Mouse (Mus musculus) forebrain, embryonic 13.5 days (tissue): ENCODE data around the gene Nelfb. TPM values are rescaled to one million over a fixed set of nuclear protein-coding genes. Genes with fewer than 3 reads are reported as not detected.
A peak's percentile ranks its signal among the peaks of the same experiment; 100 is the strongest.

ENCODE experiments used
- ATAC-seq: fragments of 200-750 bp; cut with Nextera tagmentation; 2 replicates; pipeline ENCODE4 v1.8.0; 2017
- H3K27ac ChIP-seq: fragments of 300-500 bp; sonication (generic); 2 replicates; pipeline ENCODE4 v1.5.1; 2015; ENCODE audit warnings: inconsistent platforms, mild to moderate bottlenecking, moderate library complexity
- H3K27me3 ChIP-seq: fragments of 300-500 bp; sonication (generic); 2 replicates; pipeline ENCODE4 v1.6.1; 2015; ENCODE audit warnings: mild to moderate bottlenecking, inconsistent platforms
- H3K36me3 ChIP-seq: fragments of 300-500 bp; sonication (generic); 2 replicates; pipeline ENCODE4 v1.6.1; 2015; ENCODE audit warnings: mild to moderate bottlenecking, inconsistent platforms; ENCODE audit not compliant: poor library complexity, severe bottlenecking
- H3K4me1 ChIP-seq: fragments of 300-500 bp; sonication (generic); 2 replicates; pipeline ENCODE4 v1.6.1; 2015; ENCODE audit warnings: inconsistent platforms
- H3K4me2 ChIP-seq: fragments of 300-500 bp; sonication (generic); 2 replicates; pipeline ENCODE4 v1.6.1; 2015; ENCODE audit warnings: inconsistent platforms, mild to moderate bottlenecking, moderate library complexity
- H3K4me3 ChIP-seq: fragments of 300-500 bp; sonication (generic); 2 replicates; pipeline ENCODE4 v1.5.1; 2015; ENCODE audit warnings: mild to moderate bottlenecking, inconsistent platforms
- H3K9ac ChIP-seq: fragments of 300-500 bp; sonication (generic); 2 replicates; pipeline ENCODE4 v1.6.1; 2015; ENCODE audit warnings: mild to moderate bottlenecking, inconsistent platforms
- H3K9me3 ChIP-seq: fragments of 300-500 bp; sonication (generic); replicated peaks from 2 replicates; pipeline ENCODE4 v1.6.1; 2016; ENCODE audit warnings: inconsistent platforms
- WGBS: fragments of 180-500 bp; shearing (Covaris S2); methylation state at CpG from one replicate; pipeline ENCODE4 v1.1.7; 2015; 5-methylcytosine and 5-hydroxymethylcytosine counted together
- polyA plus RNA-seq: library from polyadenylated mRNA; unstranded; fragments of >200 nt; fragmentation: Nextera tagmentation; extraction: Ambion mirVana; gene quantifications from 2 replicates; pipeline ENCODE4 v1.2.1, GENCODE M21; 2015

Nelfb gene
- polyA plus RNA-seq, 1 experiment from 2014 or later = 95.4 TPM

DNA sequence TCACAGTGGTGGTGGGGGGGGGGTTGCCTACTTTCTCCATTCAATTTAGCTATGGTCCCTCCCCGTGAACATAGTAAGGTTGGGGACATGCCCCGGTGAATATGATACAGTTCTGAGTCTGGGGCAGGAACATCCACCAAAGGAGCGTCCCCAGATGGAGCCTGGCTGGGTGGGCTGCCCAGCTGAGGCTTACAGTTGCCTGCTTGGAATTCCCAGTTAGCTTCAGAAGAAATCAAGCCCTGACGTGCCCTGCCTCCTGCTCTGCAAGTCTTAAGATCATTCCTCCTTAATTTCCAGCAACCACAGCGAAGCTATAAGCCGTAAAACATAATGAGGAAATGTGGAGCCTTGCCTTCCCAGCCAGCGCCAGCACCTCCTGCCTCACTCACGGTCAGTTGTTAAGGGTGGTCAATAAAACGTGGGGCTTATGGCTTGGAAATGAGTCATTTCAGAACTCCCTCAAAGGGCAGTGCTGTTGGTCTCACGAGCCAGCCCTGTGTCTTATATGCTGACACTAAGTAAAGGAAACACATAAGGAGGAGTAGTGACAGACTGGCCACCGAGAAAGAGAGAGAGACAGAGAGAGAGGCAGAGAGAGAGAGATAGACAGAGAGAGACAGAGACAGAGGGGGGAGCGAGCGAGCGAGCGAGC lies 31.6 kb downstream of the Nelfb start:
- Histone ChIP-seq H3K4me2 (peak overlapping the region; percentile 84), H3K27me3 (no peaks in the 10 kb centered on the region), H3K36me3 (peaks cover 8% of the 10 kb centered on the region; the same call in 1 of the 2 replicates), H3K27ac (peak overlapping the region; percentile 66), H3K4me3 (peak overlapping the region; percentile 82), H3K9me3 (no peaks in the 10 kb centered on the region), H3K4me1 (peaks cover 88% of the 10 kb centered on the region), H3K9ac (peak overlapping the region; percentile 93)
- no peak for ATAC-seq
- 34% methylated on average over 15 of the region's 15 CpGs for WGBS

DNA sequence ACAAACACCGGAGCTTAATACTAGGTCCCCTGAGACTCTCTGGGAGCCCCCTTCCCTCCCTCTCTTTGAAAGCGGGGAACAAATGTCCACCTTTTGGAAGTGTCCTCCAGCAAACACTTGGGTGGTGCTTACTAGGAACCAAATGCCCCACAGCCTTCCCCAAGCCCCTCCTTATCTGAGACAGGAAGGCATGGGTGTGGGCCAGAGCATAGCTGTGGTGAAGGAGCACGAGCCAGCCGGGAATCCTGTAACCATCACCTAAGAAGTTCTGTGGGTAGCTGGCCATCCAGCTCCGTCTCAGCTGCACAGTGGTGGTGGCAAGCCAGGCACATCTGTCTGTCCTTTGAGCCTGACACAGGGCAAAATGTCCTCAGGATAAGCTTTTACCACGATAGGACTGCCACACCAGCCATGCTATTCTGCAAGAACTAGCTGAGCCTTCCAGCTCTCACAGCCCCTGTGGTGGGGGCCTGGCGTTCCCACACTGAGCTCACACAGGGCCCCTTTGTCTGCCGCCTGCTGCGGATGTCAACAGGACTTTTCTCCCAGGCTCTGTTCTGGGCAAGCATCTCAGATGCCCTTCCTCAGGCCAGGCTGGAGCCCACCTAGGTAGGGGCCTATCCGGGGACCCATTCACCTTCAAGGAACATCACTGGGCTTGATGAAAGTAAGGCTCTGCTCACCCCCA lies 32.9 kb downstream of the Nelfb start:
- H3K27ac ChIP-seq = peak overlapping the region; percentile 85
- H3K4me3 ChIP-seq = no peak overlapping the region
- no peaks in the 10 kb centered on the region for H3K27me3 ChIP-seq
- peak overlapping the region; percentile 54 for H3K9ac ChIP-seq
- ATAC-seq = no peak
- peaks cover 77% of the 10 kb centered on the region for H3K4me1 ChIP-seq
- 13% methylated on average over 10 of the region's 10 CpGs for WGBS
- H3K9me3 ChIP-seq = no peaks in the 10 kb centered on the region
- no peaks in the 10 kb centered on the region for H3K36me3 ChIP-seq
- H3K4me2 ChIP-seq = peak overlapping the region; percentile 53

DNA sequence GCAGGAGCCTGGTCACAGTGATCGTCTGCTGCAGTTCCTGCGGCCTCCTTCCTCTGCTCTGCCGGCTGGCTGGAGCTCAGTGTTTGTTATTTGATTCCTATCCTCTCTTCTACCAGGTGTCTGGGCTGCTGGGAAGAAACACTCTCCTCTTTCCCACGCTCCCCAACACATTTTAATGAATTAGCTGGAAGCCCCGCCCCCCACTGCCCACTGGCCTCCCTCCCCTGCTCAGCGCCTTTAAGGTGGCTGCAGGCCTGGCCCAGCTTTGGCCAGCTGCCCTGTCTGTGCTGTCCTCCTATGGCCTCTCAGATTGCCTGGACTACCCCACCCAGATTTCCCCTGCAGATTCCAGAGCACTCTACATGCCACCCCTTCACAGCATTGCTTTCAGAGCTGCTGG lies 33.6 kb downstream of the Nelfb start:
- WGBS = 3% methylated on average over 5 of the region's 6 CpGs

DNA sequence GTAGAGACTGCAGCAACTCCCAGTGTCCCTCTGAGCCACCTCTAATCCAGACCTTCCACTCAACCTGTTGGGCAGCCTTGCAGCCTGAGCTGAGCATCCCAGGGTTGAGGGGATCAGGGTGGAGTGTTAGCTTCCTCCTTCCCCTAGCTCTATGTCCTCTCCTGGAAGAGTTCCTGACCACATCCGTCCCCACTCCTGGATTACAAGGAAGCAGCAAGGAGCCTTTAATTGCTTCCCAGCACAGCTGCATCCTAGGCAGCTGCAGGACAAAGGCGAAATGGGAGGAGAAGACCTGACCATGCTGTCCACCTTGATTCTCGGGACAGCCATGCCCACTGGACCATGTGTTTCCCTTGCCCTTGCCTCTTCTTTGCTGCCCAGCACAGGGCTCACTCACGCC lies 34.2 kb downstream of the Nelfb start:
- H3K27ac ChIP-seq = peak overlapping the region; percentile 85
- H3K36me3 ChIP-seq = no peaks in the 10 kb centered on the region
- no peak for ATAC-seq
- 0 out of 2 replicates have a peak overlapping the region, but pooled peaks have one; percentile 13 for H3K4me3 ChIP-seq
- H3K9ac ChIP-seq = peak overlapping the region; percentile 51
- 17% methylated on average over 4 of the region's 4 CpGs for WGBS
- H3K4me2 ChIP-seq = peak overlapping the region; percentile 53
- no peaks in the 10 kb centered on the region for H3K27me3 ChIP-seq
- H3K9me3 ChIP-seq = no peaks in the 10 kb centered on the region
- peaks cover 67% of the 10 kb centered on the region for H3K4me1 ChIP-seq

More for the DNA sequence above, 33.6 kb downstream of the Nelfb start:
- H3K4me2 ChIP-seq = peak overlapping the region; percentile 53
- no peak for ATAC-seq
- no peaks in the 10 kb centered on the region for H3K36me3 ChIP-seq
- no peaks in the 10 kb centered on the region for H3K9me3 ChIP-seq
- peak overlapping the region; percentile 13; the same call in 1 of the 2 replicates for H3K4me3 ChIP-seq
- H3K27ac ChIP-seq = peak overlapping the region; percentile 85
- H3K9ac ChIP-seq = peak overlapping the region; percentile 54
- no peaks in the 10 kb centered on the region for H3K27me3 ChIP-seq
- peaks cover 69% of the 10 kb centered on the region for H3K4me1 ChIP-seq

DNA sequence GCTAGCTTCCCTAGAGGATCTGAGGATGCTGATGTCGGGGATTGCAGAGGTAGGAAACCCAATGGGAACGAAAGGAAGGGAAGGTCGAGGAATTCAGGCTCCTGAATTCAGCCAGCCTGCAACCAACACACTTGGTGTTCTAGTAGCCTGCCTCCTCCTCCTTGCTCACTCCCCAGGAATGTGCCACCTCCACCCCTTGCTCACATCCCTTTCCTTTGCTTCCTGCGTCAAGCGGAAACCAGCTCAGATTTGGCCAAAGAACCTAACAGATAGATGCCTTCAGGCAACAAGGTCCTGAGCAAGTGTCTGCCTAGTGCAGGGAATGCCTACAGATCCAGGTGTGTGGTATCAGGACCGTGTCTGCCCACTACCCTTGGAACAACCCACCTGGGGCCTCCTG lies 34.7 kb downstream of the Nelfb start:
- H3K4me2 ChIP-seq = peak overlapping the region; percentile 53
- ATAC-seq = no peak
- no peaks in the 10 kb centered on the region for H3K27me3 ChIP-seq
- H3K36me3 ChIP-seq = no peaks in the 10 kb centered on the region
- peaks cover 68% of the 10 kb centered on the region for H3K4me1 ChIP-seq
- 67% methylated on average over 6 of the region's 6 CpGs for WGBS
- peak overlapping the region; percentile 85 for H3K27ac ChIP-seq
- H3K4me3 ChIP-seq = no peak overlapping the region
- H3K9ac ChIP-seq = peak overlapping the region; percentile 51
- no peaks in the 10 kb centered on the region for H3K9me3 ChIP-seq

DNA sequence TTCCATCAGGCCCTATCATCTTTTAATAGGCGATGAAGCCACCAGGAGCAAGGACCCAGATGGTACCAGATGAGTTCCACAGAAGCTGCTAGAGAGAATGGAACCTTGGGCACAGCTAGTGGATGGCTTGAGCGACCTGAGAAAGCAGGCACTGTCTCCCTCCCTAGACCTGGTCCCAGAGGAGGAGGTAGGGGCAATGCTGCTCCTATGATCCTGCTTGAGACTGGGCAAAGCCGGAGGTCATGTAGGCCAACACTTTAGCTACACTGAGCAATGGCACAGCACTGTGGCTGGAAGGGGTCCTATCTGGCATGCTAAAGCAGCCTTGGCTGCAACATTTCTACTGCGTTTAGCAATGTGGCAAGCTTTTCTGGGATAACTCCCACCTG lies 35.6 kb downstream of the Nelfb start:
- Histone ChIP-seq H3K27ac (no peak overlapping the region), H3K36me3 (no peaks in the 10 kb centered on the region), H3K9me3 (no peaks in the 10 kb centered on the region), H3K4me1 (peaks cover 69% of the 10 kb centered on the region), H3K4me3 (no peak overlapping the region), H3K4me2 (no peak overlapping the region), H3K9ac (no peak overlapping the region), H3K27me3 (no peaks in the 10 kb centered on the region)
- no peak for ATAC-seq
- 90% methylated on average over 4 of the region's 4 CpGs for WGBS

DNA sequence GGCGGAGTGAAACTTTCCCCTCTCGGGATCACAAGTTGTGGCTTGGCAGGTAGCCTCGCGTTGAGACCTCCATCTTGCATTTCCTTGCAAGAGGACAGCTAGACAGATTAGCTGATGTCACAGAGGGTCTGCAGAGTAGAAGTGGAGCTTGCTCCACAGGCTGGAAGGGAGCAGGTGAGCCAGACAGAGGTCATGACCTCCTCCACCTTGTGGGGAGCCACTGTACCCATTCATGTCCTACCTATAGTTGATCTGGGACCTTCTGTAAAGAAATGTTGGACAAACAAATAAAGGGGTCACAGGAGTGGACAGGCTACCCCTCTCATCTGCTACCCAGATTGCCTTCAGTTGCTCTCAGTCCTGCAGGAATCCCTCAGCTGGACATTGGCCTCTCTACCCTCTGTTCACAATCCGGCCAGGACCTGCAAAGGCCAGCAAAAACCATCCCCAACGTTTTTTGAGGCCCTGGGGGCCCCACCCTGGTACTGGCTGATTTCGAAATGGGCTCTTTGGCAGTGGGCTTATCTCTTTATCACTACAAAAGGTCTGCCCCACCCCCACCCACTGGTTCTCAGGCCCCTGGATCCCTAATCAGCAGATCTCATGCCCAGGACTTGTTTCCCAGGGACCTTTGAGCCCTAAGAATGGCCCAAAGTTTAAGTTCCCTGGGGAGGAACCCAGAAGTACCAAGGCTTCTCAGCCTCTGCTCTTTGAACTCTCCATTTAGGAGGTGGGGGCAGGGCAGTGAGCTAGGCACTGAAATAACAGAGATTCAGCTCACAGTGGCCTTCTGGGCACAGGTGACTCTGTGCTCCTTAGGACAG lies 36.2 kb downstream of the Nelfb start:
- H3K4me1 ChIP-seq = peaks cover 73% of the 10 kb centered on the region

DNA sequence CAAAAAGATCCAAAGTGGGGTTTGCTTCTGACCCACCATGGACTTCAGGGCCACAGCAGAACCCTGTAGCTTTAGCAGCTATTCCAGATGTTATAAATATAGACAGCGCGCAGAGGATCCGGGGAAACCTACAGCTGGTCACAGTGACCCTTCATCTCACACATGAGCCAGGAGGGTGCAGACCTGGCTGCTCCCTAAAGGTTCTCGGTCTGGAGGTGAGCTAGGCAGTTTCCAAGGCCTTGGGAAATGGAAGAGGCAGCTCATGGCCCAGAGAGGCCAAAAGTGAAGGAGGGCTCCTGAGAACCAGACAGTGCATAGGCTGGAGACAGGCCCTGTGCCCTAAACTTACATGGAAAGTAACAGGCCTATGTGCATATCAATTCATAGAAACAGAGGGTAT lies 37.5 kb downstream of the Nelfb start:
- H3K27ac ChIP-seq = no peak overlapping the region
- H3K4me1 ChIP-seq = peaks cover 73% of the 10 kb centered on the region
- ATAC-seq = no peak
- WGBS = 94% methylated on average over 4 of the region's 4 CpGs
- H3K9me3 ChIP-seq = no peaks in the 10 kb centered on the region
- H3K4me2 ChIP-seq = no peak overlapping the region
- H3K36me3 ChIP-seq = no peaks in the 10 kb centered on the region
- H3K27me3 ChIP-seq = no peaks in the 10 kb centered on the region
- no peak overlapping the region for H3K9ac ChIP-seq
- H3K4me3 ChIP-seq = no peak overlapping the region

More for the DNA sequence above, 36.2 kb downstream of the Nelfb start:
- Histone ChIP-seq H3K4me2 (no peak overlapping the region), H3K4me3 (no peak overlapping the region), H3K27ac (no peak overlapping the region), H3K27me3 (no peaks in the 10 kb centered on the region), H3K9me3 (no peaks in the 10 kb centered on the region), H3K9ac (no peak overlapping the region), H3K36me3 (no peaks in the 10 kb centered on the region)
- 61% methylated on average over 7 of the region's 7 CpGs for WGBS
- no peak for ATAC-seq

DNA sequence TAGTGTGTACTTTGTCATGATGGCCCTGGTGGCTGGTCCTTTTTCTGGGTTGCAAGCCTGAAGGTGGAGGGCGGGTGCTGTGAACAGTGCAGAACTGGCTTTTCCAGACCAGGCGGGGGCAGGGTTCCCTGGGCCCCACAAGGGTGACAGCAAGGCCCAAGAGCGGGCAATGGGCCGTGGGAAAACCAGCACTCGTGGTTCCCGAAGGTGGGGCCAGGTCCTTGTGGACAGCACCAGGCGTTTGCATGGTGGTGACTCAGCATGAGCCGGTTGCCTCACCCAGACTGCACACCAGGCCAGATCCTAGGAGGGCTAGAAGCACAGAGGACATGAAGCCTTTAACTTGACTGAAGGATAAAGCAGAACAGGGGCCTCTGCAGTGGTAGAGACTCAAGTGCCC lies 38.7 kb downstream of the Nelfb start:
- Histone ChIP-seq H3K9me3 (no peaks in the 10 kb centered on the region), H3K36me3 (no peaks in the 10 kb centered on the region), H3K27me3 (no peaks in the 10 kb centered on the region), H3K4me3 (no peak overlapping the region), H3K4me1 (peaks cover 73% of the 10 kb centered on the region), H3K27ac (no peak overlapping the region), H3K4me2 (no peak overlapping the region), H3K9ac (no peak overlapping the region)
- WGBS = 83% methylated on average over 8 of the region's 8 CpGs
- no peak for ATAC-seq

DNA sequence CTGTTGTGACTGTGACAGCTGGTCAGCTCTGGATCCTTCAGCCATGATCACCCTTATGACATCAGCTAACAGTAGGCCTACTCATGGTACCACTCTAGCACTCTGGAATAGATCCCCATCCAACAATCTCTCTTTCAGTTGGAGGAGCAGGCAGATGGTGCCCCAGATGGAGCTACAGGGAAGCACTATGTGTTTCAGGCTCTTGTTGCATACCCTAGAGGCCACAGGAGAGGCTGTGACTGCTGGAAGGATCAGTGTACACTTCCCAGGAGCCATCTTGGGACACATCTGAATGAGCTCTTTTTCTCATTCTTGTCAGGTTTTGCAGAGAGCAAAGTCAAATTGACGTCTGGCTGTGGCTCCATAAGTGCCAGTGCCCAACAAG lies 39.5 kb downstream of the Nelfb start:
- H3K4me2 ChIP-seq = no peak overlapping the region
- no peak overlapping the region; the same call in 1 of the 2 replicates for H3K27ac ChIP-seq
- H3K4me1 ChIP-seq = peaks cover 72% of the 10 kb centered on the region
- H3K9me3 ChIP-seq = no peaks in the 10 kb centered on the region
- no peak for ATAC-seq
- no peaks in the 10 kb centered on the region for H3K27me3 ChIP-seq
- H3K4me3 ChIP-seq = no peak overlapping the region
- H3K9ac ChIP-seq = no peak overlapping the region
- no peaks in the 10 kb centered on the region for H3K36me3 ChIP-seq
- WGBS = 79% methylated on average over 1 of the region's 1 CpGs

DNA sequence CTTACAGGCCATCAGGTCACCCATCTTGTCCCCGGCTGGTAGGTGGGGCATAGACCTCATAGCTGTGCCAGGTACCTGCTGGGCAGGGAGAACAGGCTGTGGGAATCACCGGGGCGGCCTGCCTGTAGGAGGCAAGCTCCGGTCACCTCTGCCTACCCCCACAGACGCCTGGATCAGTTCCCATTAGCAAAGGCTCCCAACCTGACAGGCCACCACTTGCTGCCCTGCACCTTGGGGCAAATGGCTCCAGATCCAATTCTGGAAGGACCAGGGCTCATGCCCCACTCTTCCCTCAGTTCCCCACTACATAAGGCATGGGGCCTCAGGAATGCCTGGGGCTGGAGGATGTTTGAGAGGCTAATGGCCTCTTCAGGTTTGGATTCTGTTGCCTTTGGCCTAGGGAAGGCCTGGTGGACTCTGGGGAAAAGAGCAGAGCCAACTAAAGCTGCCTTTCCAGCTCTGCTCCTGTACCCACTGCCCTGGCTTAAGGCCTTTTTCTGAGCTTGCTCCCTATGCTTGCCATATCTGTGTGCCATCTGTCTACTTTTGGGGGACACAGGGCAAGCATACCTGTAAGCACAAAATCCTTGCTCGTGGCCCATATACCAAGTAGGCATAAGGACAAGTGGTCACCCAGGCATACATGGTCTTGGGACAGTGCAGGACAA lies 40.1 kb downstream of the Nelfb start:
- no peak overlapping the region for H3K4me3 ChIP-seq
- no peak for ATAC-seq
- no peaks in the 10 kb centered on the region for H3K9me3 ChIP-seq
- H3K4me1 ChIP-seq = peaks cover 67% of the 10 kb centered on the region
- H3K4me2 ChIP-seq = no peak overlapping the region
- H3K9ac ChIP-seq = no peak overlapping the region
- no peaks in the 10 kb centered on the region for H3K36me3 ChIP-seq
- H3K27me3 ChIP-seq = no peaks in the 10 kb centered on the region
- 86% methylated on average over 6 of the region's 6 CpGs for WGBS
- no peak overlapping the region for H3K27ac ChIP-seq
